Mouse (Mus musculus): Measurements from ENCODE around the gene Sycp2l.

DNA sequence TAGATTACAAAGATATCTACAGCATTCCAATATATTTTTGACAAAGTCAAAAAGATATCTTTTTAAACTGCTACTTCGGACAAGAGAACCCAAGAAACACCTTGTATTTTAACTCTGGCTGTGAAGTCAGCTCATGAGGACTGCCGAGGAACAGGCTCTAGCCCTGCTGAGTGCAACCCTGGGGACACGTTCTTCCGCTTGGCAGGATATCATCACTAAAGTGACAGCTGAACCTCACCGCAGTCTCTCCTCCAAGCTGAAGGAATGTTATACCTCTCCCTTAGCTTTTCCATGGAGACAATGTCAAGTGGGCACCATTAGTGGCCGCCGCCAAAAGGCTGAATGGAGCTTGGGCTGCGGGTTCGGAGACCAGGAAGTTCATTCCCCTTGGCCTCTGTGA lies 89.6 kb downstream of the Sycp2l start:
- TF ChIP-seq CTCF (IDR thresholded peaks at IDR 0.05; ENCODE audit: low read depth, low read length) (no peak), POLR2A (IDR thresholded peaks at IDR 0.05; ENCODE audit: borderline replicate concordance, low read depth, low read length) (no peak)

All from bone marrow macrophage, adult 2 months (primary cell).